Mouse (Mus musculus) neural tube, embryonic 14.5 days (tissue): Measurements from ENCODE around the gene Rem2. TPM values are rescaled to one million over a fixed set of nuclear protein-coding genes. Genes with fewer than 3 reads are reported as not detected.

Experiments
- ATAC-seq: fragments of 200-750 bp; cut with Nextera tagmentation; 2 replicates; pipeline ENCODE4 v1.8.0; 2017; ENCODE audit warnings: low read depth, mild to moderate bottlenecking, moderate TSS enrichment, moderate library complexity
- H3K27ac ChIP-seq: fragments of 300-500 bp; sonication (generic); 2 replicates; pipeline ENCODE4 v1.5.1; 2014; ENCODE audit warnings: low read depth, mild to moderate bottlenecking, control low read depth, low read length, moderate library complexity, mixed read lengths
- H3K27me3 ChIP-seq: fragments of 300-500 bp; sonication (generic); 2 replicates; pipeline ENCODE4 v1.6.1; 2014; ENCODE audit warnings: low read length; ENCODE audit not compliant: control insufficient read depth, insufficient read depth
- H3K36me3 ChIP-seq: fragments of 300-500 bp; sonication (generic); 2 replicates; pipeline ENCODE4 v1.6.1; 2014; ENCODE audit warnings: low read length, mixed read lengths; ENCODE audit not compliant: control insufficient read depth, insufficient read depth
- H3K4me1 ChIP-seq: fragments of 300-500 bp; sonication (generic); 2 replicates; pipeline ENCODE4 v1.6.1; 2014; ENCODE audit warnings: low read length; ENCODE audit not compliant: control insufficient read depth, insufficient read depth
- H3K4me2 ChIP-seq: fragments of 300-500 bp; sonication (generic); 2 replicates; pipeline ENCODE4 v1.6.1; 2014; ENCODE audit warnings: mild to moderate bottlenecking, low read depth, low read length, control low read depth
- H3K4me3 ChIP-seq: fragments of 300-500 bp; sonication (generic); 2 replicates; pipeline ENCODE4 v1.5.1; 2014; ENCODE audit warnings: low read depth, low read length, control low read depth, mixed read lengths
- H3K9ac ChIP-seq: fragments of 300-500 bp; sonication (generic); replicated peaks from 2 replicates; pipeline ENCODE4 v1.6.1; 2014; ENCODE audit warnings: low read depth, mild to moderate bottlenecking, control low read depth, low read length, mixed read lengths
- H3K9me3 ChIP-seq: fragments of 300-500 bp; sonication (generic); 2 replicates; pipeline ENCODE4 v1.6.1; 2016; ENCODE audit warnings: low read length; ENCODE audit not compliant: control insufficient read depth
- WGBS: fragments of 180-500 bp; shearing (Covaris S2); extraction: QIAGEN DNeasy Blood & Tissue Kit; methylation state at CpG from one replicate; pipeline ENCODE4 v1.1.7; 2014; 5-methylcytosine and 5-hydroxymethylcytosine counted together
- polyA plus RNA-seq: library from polyadenylated mRNA; unstranded; fragments of >200 nt; fragmentation: Nextera tagmentation; extraction: Ambion mirVana; gene quantifications from 2 replicates; pipeline ENCODE4 v1.2.1, GENCODE M21; 2014

Rem2 gene
- polyA plus RNA-seq, 1 experiment from 2014 or later = 42.1 TPM

DNA sequence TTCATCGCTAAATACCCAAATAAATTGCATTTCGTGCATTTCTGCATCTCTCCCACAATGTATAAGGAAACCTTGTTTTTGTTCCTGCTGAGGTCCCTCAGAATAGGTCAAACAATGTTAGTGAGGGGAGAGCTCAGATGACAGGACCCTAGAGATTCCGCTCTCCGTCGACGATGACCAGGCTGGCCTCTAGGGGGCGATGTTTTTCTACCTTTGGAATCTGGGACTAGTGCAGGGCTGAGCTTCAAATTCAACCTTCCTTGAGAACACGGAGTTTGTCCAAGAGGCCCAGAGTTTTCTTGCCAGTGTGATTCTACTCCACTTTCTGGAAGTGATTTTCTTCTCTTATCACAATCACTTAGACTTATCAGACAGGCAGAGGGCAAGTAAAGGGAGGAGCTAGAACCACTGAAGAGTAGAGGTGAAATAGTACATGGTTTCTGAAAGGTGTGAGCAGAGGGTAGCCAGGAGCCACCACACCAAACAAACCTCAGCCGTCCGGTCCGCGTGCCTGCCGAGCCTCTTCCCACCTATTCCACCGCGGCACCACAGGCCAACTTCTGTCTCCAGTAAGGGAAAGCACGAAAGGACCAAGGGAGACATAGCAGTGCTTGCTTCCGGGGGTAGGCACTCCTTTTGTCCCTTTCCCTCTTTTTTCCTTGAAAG, 52.7 kb downstream of the Rem2 start:
- H3K9ac ChIP-seq = no peak overlapping the region
- peaks cover 7% of the 10 kb centered on the region; the same call in 1 of the 2 replicates for H3K4me1 ChIP-seq
- no peak overlapping the region for H3K4me3 ChIP-seq
- no peak overlapping the region for H3K27ac ChIP-seq
- ATAC-seq = peak; percentile 61; the same call in 1 of the 2 replicates
- no peaks in the 10 kb centered on the region for H3K27me3 ChIP-seq
- H3K4me2 ChIP-seq = no peak overlapping the region
- WGBS = 17% methylated on average over 17 of the region's 17 CpGs
- no peaks in the 10 kb centered on the region for H3K36me3 ChIP-seq
- H3K9me3 ChIP-seq = no peaks in the 10 kb centered on the region

Other genes starting within 250 kb of the Rem2 start
- 401 and 423 TPM in 2 replicates for gene Dad1, start 222.0 kb upstream of the Rem2 start, polyA plus RNA-seq
- gene Abhd4, start 221.9 kb upstream of the Rem2 start, polyA plus RNA-seq = 57.4 and 69.5 TPM in 2 replicates
- gene Olfr49, start 191.2 kb upstream of the Rem2 start, polyA plus RNA-seq = not detected in 2 replicates
- gene Oxa1l, start 115.3 kb upstream of the Rem2 start, polyA plus RNA-seq = 66.5 and 75.4 TPM in 2 replicates
- gene Slc7a7, start 58.3 kb upstream of the Rem2 start, polyA plus RNA-seq = 2.6 and 7.1 TPM in 2 replicates
- gene Mrpl52, start 49.2 kb upstream of the Rem2 start, polyA plus RNA-seq = 258 and 280 TPM in 2 replicates
- 24.7 and 49.0 TPM in 2 replicates for gene Mmp14, start 44.5 kb upstream of the Rem2 start, polyA plus RNA-seq
- 26.0 and 35.8 TPM in 2 replicates for gene Lrp10, start 12.0 kb upstream of the Rem2 start, polyA plus RNA-seq
- gene Prmt5, start 41.4 kb downstream of the Rem2 start, polyA plus RNA-seq = 97.9 and 99.1 TPM in 2 replicates
- gene Haus4, start 78.5 kb downstream of the Rem2 start, polyA plus RNA-seq = 22.0 and 23.0 TPM in 2 replicates
- gene Ajuba, start 101.5 kb downstream of the Rem2 start, polyA plus RNA-seq = 2.3 and 5.7 TPM in 2 replicates
- 4.6 and 5.0 TPM in 2 replicates for gene 4931414P19Rik, start 129.9 kb downstream of the Rem2 start, polyA plus RNA-seq
- gene Psmb5, start 141.9 kb downstream of the Rem2 start, polyA plus RNA-seq = 428 and 435 TPM in 2 replicates
- 0.05 and 0.26 TPM in 2 replicates for gene Psmb11, start 145.3 kb downstream of the Rem2 start, polyA plus RNA-seq
- not detected in 2 replicates for gene Gm17606, start 164.9 kb downstream of the Rem2 start, polyA plus RNA-seq
- gene Cdh24, start 165.3 kb downstream of the Rem2 start, polyA plus RNA-seq = 9.2 and 12.5 TPM in 2 replicates
- 77.4 and 79.8 TPM in 2 replicates for gene 1700123O20Rik, start 210.1 kb downstream of the Rem2 start, polyA plus RNA-seq
- 101 and 118 TPM in 2 replicates for gene Acin1, start 210.8 kb downstream of the Rem2 start, polyA plus RNA-seq
- 0.20 TPM in 1 of 2 replicates, not detected in the other for gene Gm29776, start 222.7 kb downstream of the Rem2 start, polyA plus RNA-seq
- gene Cebpe, start 236.1 kb downstream of the Rem2 start, polyA plus RNA-seq = not detected in 2 replicates